Mouse (Mus musculus) gastrocnemius, adult 2 months (tissue): Measurements from ENCODE around the gene Olfr16. TPM values are rescaled to one million over a fixed set of nuclear protein-coding genes. Genes with fewer than 3 reads are reported as not detected.

ENCODE experiments used
- DNase-seq: peaks from one replicate; pipeline ENCODE4 v3.0.0; 2022
- H3K27ac ChIP-seq: fragments of 200-600 bp; 2 replicates; pipeline ENCODE4 v1.8.1; 2022; ENCODE audit warnings: mild to moderate bottlenecking
- H3K4me3 ChIP-seq: fragments of 200-600 bp; 2 replicates; pipeline ENCODE4 v1.8.1; 2022; ENCODE audit warnings: mild to moderate bottlenecking, moderate library complexity
- CTCF ChIP-seq: fragments of 200-600 bp; IDR thresholded peaks from 2 replicates; pipeline ENCODE4 v1.8.1; 2022; ENCODE audit warnings: antibody characterized with exemption, mild to moderate bottlenecking, moderate library complexity
- intact Hi-C: fragments of 180-260 bp; cut with DNase I; formaldehyde crosslinking; loops from one replicate; pipeline ENCODE4 v1.15.1; 2025
- long read RNA-seq, 2 experiments: library from polyadenylated mRNA; stranded (forward); transcript quantifications; one replicate each; pipeline ENCODE4 v2.0.0; 2021
- total RNA-seq, 2 experiments: library from RNA; stranded (reverse); gene quantifications; 2 replicates each; pipeline ENCODE4 v1.2.3; 2021

Olfr16 gene
- total RNA-seq, result not detected
- long read RNA-seq, experiment 1, result 0 reads
- long read RNA-seq, experiment 2, result 0 reads

DNA sequence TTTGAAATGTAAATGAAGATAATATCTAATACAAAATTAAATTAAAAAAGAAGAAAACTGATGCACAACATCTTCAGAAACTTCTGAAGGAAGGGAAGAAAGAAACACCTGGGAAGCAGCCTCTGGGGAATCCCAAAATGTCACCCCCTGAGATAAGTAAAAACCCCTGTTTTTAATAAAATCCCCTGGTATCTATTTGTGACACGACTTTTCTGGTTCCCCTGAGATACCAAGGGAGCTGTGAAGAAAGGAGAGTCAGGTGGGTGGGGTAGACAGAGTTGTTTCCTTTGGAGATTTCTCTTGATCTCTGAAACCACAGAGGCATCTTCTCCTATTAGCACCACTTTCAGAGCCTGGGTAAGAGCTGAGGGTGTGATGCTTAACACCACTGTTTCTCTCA is at the start of gene Olfr16:
Gene Olfr16, plus strand, starts transcription at position 250 of the 400 bp plus-strand sequence.
- intact Hi-C loops, result no loop called here
- no peak within 1 kb of the TSS for H3K4me3 ChIP-seq
- no peak within 1 kb of the TSS for H3K27ac ChIP-seq
- no peak for DNase-seq
- no peak for TF ChIP-seq CTCF

DNA sequence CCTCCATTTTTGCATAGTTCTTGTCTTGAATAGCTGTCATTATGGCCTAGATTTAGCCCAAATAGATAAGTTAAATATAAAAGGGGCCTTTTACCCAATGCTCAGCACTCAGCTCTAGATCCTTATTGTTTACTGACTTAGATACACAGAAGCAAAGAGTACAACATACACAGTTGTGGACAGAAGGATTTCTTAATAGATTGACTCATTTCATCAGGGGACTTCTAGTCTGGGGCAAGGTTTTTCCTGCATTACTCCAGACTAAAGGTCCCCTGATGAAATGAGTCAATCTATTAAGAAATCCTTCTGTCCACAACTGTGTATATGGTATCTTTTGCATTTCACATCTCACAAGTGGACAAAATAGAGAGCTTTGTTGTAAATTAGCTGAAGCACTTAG is 46.9 kb upstream of the Olfr16 start:
- intact Hi-C loops, result no loop called here
- no peak for DNase-seq
- no peak overlapping the region for H3K4me3 ChIP-seq
- no peak for TF ChIP-seq CTCF
- no peak overlapping the region for H3K27ac ChIP-seq

DNA sequence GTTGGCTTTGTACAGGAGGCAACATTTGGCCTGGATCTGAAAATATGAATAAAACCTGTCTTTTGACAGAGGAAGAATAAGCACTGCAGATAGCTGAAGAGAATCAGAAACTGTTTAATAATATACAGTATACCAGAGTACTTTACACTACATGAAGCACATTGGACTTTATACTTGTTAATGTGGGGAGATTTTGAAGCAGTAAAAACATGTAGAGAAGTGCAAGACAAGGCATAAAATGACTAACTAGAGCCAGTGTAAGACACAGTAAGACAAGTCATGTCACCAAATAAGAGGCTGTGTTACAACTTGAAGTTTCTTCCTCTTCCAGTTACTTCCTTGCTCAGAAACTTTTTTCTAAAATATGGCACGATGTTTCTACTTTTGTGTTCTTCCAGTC is 33.1 kb upstream of the Olfr16 start:
- intact Hi-C loops, result no loop called here
- TF ChIP-seq CTCF, result no peak
- DNase-seq, result no peak
- no peak overlapping the region for H3K27ac ChIP-seq
- no peak overlapping the region for H3K4me3 ChIP-seq

DNA sequence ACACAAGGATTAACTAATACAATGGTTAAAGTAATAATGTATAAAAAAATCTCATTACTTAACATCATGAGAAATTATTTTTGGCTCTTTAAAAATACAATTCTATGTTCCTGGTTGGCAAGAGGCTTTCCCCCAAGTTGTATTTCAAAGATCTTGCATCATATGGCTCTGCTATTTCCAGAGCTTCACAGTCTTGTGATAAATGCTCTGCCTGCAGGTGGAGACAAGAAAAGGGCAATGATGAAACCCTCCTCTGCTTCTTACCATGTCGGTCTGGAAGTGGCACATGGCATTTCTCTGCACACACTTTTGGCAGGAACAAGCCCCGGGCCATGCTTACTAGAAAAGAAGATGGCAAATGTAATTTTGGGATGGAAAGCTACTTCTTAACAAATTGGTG is 31.8 kb upstream of the Olfr16 start:
- Histone ChIP-seq H3K27ac (no peak overlapping the region), H3K4me3 (no peak overlapping the region)
- intact Hi-C loops, result no loop called here
- no peak for TF ChIP-seq CTCF
- DNase-seq, result no peak

DNA sequence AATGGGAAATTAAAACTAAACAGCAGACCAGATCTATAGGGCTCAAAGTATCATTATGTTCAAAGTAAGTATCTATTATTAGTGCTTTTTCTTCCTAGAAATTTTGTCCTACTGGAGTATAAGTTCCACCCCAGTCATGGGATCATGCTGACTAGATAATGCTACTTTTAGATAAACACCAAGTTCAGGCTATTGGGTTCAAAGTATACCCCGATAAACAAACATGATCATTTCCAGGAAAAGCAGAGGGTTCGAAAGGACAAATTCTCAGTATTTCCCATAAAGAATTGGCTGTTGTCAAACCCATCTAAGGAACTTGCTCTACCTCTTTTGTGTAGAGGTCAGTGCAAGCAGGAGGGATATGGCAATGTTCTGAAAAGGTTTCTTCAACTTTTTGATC is 18.0 kb upstream of the Olfr16 start:
- no peak for TF ChIP-seq CTCF
- no peak for DNase-seq
- intact Hi-C loops, result no loop called here
- Histone ChIP-seq H3K27ac (no peak overlapping the region), H3K4me3 (no peak overlapping the region)

DNA sequence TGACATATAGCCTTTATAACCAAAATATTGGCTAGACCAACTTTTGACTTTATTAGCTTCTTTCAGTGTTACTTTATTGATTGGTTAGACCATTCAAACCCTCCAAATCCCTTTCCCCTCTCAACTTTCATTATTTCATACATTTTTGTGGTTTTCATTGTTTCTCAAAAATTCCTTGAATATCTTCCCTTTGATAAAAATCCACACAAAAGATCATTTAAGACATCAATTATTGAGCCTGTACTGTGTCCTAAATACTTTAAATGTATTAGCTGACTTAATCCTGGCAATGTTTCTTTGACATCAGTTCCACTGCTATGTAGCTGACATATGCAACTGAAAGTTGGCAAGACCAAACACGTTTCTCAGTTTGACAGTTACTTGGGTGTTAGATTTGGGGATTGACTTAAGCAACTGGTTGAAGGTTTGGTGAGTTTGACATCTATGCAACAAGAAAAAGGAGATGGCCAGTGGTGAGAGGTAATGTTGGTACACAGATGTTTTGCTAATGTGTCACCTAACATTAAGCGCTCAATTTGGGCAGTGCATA is 1.0 kb downstream of the Olfr16 start:
- no peak for TF ChIP-seq CTCF
- H3K4me3 ChIP-seq, result no peak overlapping the region
- intact Hi-C loops, result no loop called here

DNA sequence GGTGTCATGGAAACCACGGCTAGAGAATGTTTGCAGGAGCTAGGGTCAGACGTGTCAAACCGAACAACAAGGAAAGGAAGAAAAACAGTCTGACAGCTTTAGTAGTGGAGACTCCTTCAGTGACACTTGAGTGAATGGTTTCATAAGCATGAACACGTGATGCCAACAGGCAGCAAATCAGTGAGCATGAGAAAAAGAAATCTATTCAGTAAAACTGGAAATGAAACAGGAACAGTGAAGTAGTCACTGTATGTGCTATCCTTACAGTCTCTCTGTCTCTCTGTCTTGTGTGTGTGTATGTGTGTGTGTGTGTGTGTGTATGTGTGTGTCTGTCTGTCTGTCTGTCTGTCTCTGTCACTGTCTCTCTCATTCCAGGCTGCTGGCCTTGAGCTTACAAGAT is 5.2 kb downstream of the Olfr16 start:
- no peak for DNase-seq
- Histone ChIP-seq H3K27ac (no peak overlapping the region), H3K4me3 (no peak overlapping the region)
- intact Hi-C loops, result no loop called here
- TF ChIP-seq CTCF, result no peak

More for the DNA sequence above, 1.0 kb downstream of the Olfr16 start:
- no peak overlapping the region for H3K27ac ChIP-seq
- DNase-seq, result no peak

DNA sequence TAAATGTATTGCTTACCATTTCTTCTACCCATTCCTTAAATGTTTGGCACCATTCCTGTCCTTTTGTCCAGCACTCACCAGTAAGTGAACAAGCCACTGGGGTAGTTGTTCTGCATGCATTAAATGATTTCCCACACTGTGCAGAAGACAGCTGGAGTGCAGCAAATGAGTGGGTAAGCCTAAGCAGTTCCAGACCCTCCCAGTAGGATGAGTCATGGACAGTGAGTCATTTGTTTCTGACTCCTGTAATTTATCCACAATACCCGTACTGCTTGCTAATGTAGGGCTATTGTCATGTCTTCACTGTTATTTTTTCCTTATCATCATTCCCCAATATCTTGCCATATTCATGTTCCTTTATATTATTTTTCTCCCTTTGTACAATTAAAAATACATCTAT is 10.2 kb downstream of the Olfr16 start:
- intact Hi-C loops, result no loop called here
- Histone ChIP-seq H3K4me3 (no peak overlapping the region), H3K27ac (no peak overlapping the region)
- DNase-seq, result no peak
- TF ChIP-seq CTCF, result no peak

DNA sequence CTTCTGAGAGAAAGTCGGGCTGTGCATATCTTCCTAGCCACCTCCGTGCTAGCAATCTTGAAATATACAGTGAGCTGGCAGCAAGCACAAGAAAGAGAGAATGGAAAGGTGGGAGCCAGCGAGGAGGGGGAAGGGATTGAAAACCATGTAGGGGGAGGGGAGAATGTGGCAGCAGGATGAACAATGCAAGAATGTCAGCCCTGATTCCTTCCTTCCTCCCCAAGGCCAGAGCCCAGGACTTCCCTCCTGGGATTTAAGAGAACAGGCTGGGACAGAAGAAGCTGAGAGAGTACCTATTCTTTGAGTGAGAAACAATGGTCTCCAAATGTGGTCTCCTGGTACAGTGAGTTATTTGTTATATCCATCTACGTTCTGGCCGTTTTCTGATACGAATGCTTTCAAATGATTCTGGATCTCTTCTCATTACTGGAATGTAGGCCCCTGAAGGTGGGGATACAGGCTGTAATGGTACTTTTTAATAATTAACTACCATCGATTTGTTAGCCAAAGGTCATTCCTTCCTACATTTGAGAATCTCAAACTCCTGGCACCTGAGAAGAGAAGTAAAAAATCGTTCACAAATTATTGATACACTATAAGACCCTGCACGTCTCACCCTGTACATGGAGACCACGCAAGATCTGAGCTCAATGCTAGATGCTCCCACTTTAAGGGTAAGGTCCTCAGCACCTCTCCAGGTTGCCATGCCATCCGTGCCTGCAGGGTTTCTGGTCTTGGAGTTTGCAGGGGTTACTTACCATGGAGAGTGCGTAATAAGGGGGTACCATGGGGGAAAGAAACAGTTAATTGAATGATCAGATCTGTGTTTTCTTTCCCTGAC is 39.8 kb downstream of the Olfr16 start:
- intact Hi-C loops, result no loop called here
- DNase-seq, result no peak
- Histone ChIP-seq H3K4me3 (no peak overlapping the region), H3K27ac (no peak overlapping the region)
- TF ChIP-seq CTCF, result no peak

DNA sequence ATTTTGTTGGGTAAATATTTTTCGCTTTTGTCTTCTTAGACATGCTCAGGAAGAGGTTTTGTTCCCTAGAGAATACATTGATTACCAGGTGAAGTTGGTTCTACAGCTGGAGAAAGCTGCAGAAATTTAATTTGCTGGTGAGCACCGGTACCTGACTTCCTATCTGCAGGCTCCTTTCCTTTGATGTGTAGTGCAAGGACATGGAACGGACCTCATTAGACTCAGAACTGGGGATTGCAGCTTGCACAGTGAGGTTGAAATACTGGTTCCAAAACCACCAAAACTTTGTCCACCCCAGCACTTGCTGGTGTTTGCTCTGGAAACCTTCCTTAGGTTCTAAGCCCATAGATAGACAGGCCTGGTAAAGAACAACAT is 40.4 kb downstream of the Olfr16 start:
- no peak overlapping the region for H3K27ac ChIP-seq
- DNase-seq, result no peak
- no peak for TF ChIP-seq CTCF
- no peak overlapping the region for H3K4me3 ChIP-seq
- intact Hi-C loops, result no loop called here

Other genes starting within 250 kb of the Olfr16 start
- gene Apcs, start 55.4 kb upstream of the Olfr16 start, total RNA-seq, result not detected
- gene Olfr1408, start 187.0 kb downstream of the Olfr16 start, total RNA-seq, result not detected
- gene Olfr1406, start 240.2 kb downstream of the Olfr16 start, total RNA-seq, result not detected
- not detected for gene Olfr218, start 247.4 kb downstream of the Olfr16 start, total RNA-seq